Mouse (Mus musculus): ENCODE data around the gene Gm49387.

DNA sequence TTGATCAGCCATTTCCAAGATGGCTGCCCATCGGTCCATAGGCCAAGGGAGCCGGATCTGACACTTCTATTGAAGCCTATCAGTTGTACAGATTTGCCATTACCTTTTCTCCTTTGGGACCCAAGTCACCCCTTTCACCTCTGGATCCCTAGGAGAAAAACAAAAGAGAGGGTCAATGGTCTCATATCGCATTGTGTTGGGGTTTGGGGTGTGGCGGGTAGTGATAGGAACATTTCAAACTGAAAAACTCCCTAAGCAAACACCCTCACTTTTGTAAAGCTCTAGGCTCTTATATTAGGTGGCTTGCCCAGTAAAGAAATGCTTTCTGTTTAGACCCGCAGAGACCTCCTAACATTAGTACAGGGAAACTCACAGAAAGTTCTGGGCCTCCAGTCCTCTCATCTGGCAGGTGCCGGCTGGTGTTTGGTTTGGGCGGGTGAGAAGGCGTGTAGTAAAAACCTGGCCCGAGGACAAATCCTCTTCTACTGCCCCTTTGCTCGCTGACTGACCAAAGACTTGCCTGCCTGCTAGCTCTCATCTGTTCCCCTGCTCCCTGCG is 96.7 kb downstream of the Gm49387 start:
- TF ChIP-seq E2F4 (IDR thresholded peaks at IDR 0.05; ENCODE audit: insufficient read depth) (no peak), TCF3 (IDR thresholded peaks at IDR 0.05; ENCODE audit: insufficient read length, low read depth) (no peak), POLR2A (IDR thresholded peaks at IDR 0.05; ENCODE audit: insufficient read length, low read depth) (no peak), MAX (IDR thresholded peaks at IDR 0.05; ENCODE audit: low read depth) (no peak), USF1 (IDR thresholded peaks at IDR 0.05; ENCODE audit: low read depth) (no peak)

All from myocyte (in vitro differentiated cells).